9 mouse cellular contexts compared by ENCODE assay signal in the genomic region with DNA sequence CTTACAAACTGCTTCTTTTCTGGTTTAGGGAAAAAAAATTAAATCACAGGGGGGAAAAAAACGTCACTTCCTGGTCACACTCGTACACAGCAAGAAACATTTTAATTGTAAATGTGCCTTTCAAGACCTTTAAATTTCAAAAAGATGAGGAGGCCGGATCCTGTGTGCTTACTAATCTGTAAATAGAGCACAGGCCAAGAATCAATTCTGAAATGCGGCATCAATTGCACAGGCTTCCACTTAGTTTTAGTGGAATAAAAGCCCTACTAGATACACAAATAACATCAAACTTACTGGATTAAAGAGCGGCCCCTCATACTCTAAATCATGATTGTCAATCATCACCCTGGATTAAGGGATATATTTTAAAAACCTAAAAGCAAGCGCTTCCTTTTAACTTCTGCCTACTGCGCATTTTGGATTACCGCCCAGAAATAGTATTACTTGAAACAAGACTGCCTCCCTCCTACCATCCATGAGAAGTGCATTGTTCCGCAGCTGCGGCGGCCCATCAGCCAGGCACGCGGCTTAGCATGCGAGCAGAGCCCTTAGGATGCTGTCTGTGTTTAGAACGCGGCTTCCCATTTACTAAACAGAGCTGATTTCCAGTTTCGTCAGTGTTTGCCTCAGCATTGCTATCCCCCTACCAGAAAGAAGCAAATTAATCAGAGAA.
A peak's percentile ranks its signal among the peaks of the same experiment; 100 is the strongest.
DNase-seq lines count a peak whose midpoint lies in the region; ATAC-seq and TF ChIP-seq lines count a peak whose summit lies in the region.
"Had no signal": no experiment of that assay in that cellular context is flagged by ENCODE, and none has a peak within 500 bp of the region (broad histone marks: within the 10 kb centered on the region; RNA-seq: fewer than 3 reads in every experiment).

No protein-coding gene starts in this region.

- WGBS in forebrain, postnatal 0 days: 1% methylated on average over 17 of the region's 17 CpGs
- WGBS in liver, embryonic 11.5 days: 25% methylated on average over 17 of the region's 17 CpGs
- WGBS in neural tube, embryonic 15.5 days: 16% methylated on average over 17 of the region's 17 CpGs

- no peak overlapping the region for H3K9ac ChIP-seq in forebrain, postnatal 0 days
- H3K9ac ChIP-seq in liver, embryonic 11.5 days (ENCODE audit: low read depth, low read length): no peak overlapping the region
- H3K9ac ChIP-seq in neural tube, embryonic 15.5 days (replicated peaks): no peak overlapping the region
- H3K9ac ChIP-seq: liver, embryonic 15.5 days had no signal

- peak overlapping the region; percentile 19; the same call in 1 of the 2 replicates for H3K4me3 ChIP-seq in forebrain, postnatal 0 days (ENCODE audit: low read depth, low read length)
- H3K4me3 ChIP-seq in liver, embryonic 11.5 days (ENCODE audit: low read depth, low read length): no peak overlapping the region
- H3K4me3 ChIP-seq in neural tube, embryonic 15.5 days (replicated peaks): peak overlapping the region; percentile 2; the same call in 1 of the 2 replicates
- H3K4me3 ChIP-seq: liver, embryonic 15.5 days had no signal

- peak; percentile 74 for DNase-seq in ES-CJ7 (ENCODE audit: low read depth, low spot score)
- DNase-seq in cerebellum, adult 9-11 months: peak; percentile 76
- DNase-seq in forebrain, postnatal 0 days: peak; percentile 90
- DNase-seq in heart, postnatal 25 days (ENCODE audit: low spot score): peak; percentile 23
- peak; percentile 46 to 64 for DNase-seq in kidney, postnatal 36 days
- DNase-seq in liver, embryonic 11.5 days (ENCODE audit: low spot score): no peak
- DNase-seq in spleen, adult 18-20 months: no peak

- no peaks in the 10 kb centered on the region for H3K36me3 ChIP-seq in forebrain, postnatal 0 days (ENCODE audit: insufficient read depth)
- no peaks in the 10 kb centered on the region for H3K36me3 ChIP-seq in liver, embryonic 11.5 days (ENCODE audit: control insufficient read depth, insufficient read depth, low read length)
- H3K36me3 ChIP-seq in neural tube, embryonic 15.5 days: no peaks in the 10 kb centered on the region
- H3K36me3 ChIP-seq: liver, embryonic 15.5 days had no signal

- no peaks in the 10 kb centered on the region for H3K9me3 ChIP-seq in forebrain, postnatal 0 days (ENCODE audit: low read length)
- H3K9me3 ChIP-seq in liver, embryonic 11.5 days (ENCODE audit: control insufficient read depth, low read length): no peaks in the 10 kb centered on the region
- no peaks in the 10 kb centered on the region for H3K9me3 ChIP-seq in neural tube, embryonic 15.5 days (replicated peaks)
- H3K9me3 ChIP-seq: liver, embryonic 15.5 days had no signal

- H3K4me1 ChIP-seq in forebrain, postnatal 0 days (ENCODE audit: insufficient read depth): peaks cover 9% of the 10 kb centered on the region; the same call in 1 of the 2 replicates
- no peaks in the 10 kb centered on the region for H3K4me1 ChIP-seq in liver, embryonic 11.5 days (replicated peaks; ENCODE audit: control insufficient read depth, insufficient read depth, low read length)
- peaks cover 4% of the 10 kb centered on the region; the same call in 1 of the 2 replicates for H3K4me1 ChIP-seq in neural tube, embryonic 15.5 days
- H3K4me1 ChIP-seq: liver, embryonic 15.5 days had no signal

- intact Hi-C loops in heart, postnatal 25 days (cut with DNase I): loop anchor here (5.0 kb wide), 2 partner anchors 468 to 618 kb away; no protein-coding TSS in a partner anchor

- peak; percentile 75 for TF ChIP-seq CTCF in forebrain, postnatal 0 days (IDR thresholded peaks at IDR 0.05; ENCODE audit: low read depth)

- H3K27ac ChIP-seq in forebrain, postnatal 0 days (ENCODE audit: low read depth, low read length): 0 out of 2 replicates have a peak overlapping the region, but pooled peaks have one; percentile 35
- H3K27ac ChIP-seq in liver, embryonic 11.5 days (ENCODE audit: low read depth, low read length): no peak overlapping the region
- H3K27ac ChIP-seq in neural tube, embryonic 15.5 days (replicated peaks): no peak overlapping the region
- H3K27ac ChIP-seq: liver, embryonic 15.5 days had no signal

- H3K4me2 ChIP-seq in forebrain, postnatal 0 days (ENCODE audit: low read depth): peak overlapping the region; percentile 43
- H3K4me2 ChIP-seq in liver, embryonic 11.5 days: peak overlapping the region; percentile 35
- H3K4me2 ChIP-seq in neural tube, embryonic 15.5 days: peak overlapping the region; percentile 53
- H3K4me2 ChIP-seq: liver, embryonic 15.5 days had no signal

- peak; percentile 97 for ATAC-seq in forebrain, postnatal 0 days
- ATAC-seq in liver, embryonic 11.5 days (replicated peaks; ENCODE audit: low FRiP score): no peak
- peak; percentile 93 for ATAC-seq in neural tube, embryonic 15.5 days (ENCODE audit: low FRiP score)

- H3K27me3 ChIP-seq in forebrain, postnatal 0 days (ENCODE audit: insufficient read depth, low read length): no peaks in the 10 kb centered on the region
- H3K27me3 ChIP-seq in liver, embryonic 11.5 days (replicated peaks; ENCODE audit: control insufficient read depth, insufficient read depth, low read length): no peaks in the 10 kb centered on the region
- H3K27me3 ChIP-seq in neural tube, embryonic 15.5 days (replicated peaks): peaks cover 3% of the 10 kb centered on the region; the same call in 1 of the 2 replicates

Comparison
In these comparisons a context has a peak if more than half of its experiments do, and no peak if none do; other contexts are left out.
1. DNase-seq: peak in ES-CJ7 (single experiment), cerebellum, adult 9-11 months (single experiment), forebrain, postnatal 0 days (single experiment), heart, postnatal 25 days (single experiment) and kidney, postnatal 36 days (2 of 2); none in liver, embryonic 11.5 days (single experiment) and spleen, adult 18-20 months (0 of 2).
2. Peak in every context shown above with its lines, with median percentiles within 50 percentile points of each other: H3K4me2 ChIP-seq.